Mouse (Mus musculus) limb, embryonic 15.5 days (tissue): Measurements from ENCODE around the gene Pde9a. TPM values are rescaled to one million over a fixed set of nuclear protein-coding genes. Genes with fewer than 3 reads are reported as not detected.

Experiments
- ATAC-seq: fragments of 200-750 bp; cut with Nextera tagmentation; 2 replicates; pipeline ENCODE4 v1.8.0; 2017; ENCODE audit warnings: low read depth, moderate TSS enrichment; ENCODE audit not compliant: insufficient number of reproducible peaks, low FRiP score, low TSS enrichment
- H3K27ac ChIP-seq: fragments of 300-500 bp; sonication (generic); 2 replicates; pipeline ENCODE4 v1.5.1; 2015; ENCODE audit warnings: moderate library complexity, mild to moderate bottlenecking, inconsistent platforms
- H3K27me3 ChIP-seq: fragments of 300-500 bp; sonication (generic); 2 replicates; pipeline ENCODE4 v1.6.1; 2015; ENCODE audit warnings: inconsistent platforms
- H3K36me3 ChIP-seq: fragments of 300-500 bp; sonication (generic); 2 replicates; pipeline ENCODE4 v1.6.1; 2015; ENCODE audit warnings: inconsistent platforms
- H3K4me1 ChIP-seq: fragments of 300-500 bp; sonication (generic); 2 replicates; pipeline ENCODE4 v1.6.1; 2015; ENCODE audit warnings: inconsistent platforms
- H3K4me2 ChIP-seq: fragments of 300-500 bp; sonication (generic); 2 replicates; pipeline ENCODE4 v1.6.1; 2015; ENCODE audit warnings: mild to moderate bottlenecking, inconsistent platforms
- H3K4me3 ChIP-seq: fragments of 300-500 bp; sonication (generic); 2 replicates; pipeline ENCODE4 v1.5.1; 2015; ENCODE audit warnings: mild to moderate bottlenecking, inconsistent platforms
- H3K9ac ChIP-seq: fragments of 300-500 bp; sonication (generic); 2 replicates; pipeline ENCODE4 v1.6.1; 2015; ENCODE audit warnings: inconsistent platforms
- H3K9me3 ChIP-seq: fragments of 300-500 bp; sonication (generic); 2 replicates; pipeline ENCODE4 v1.6.1; 2016; ENCODE audit warnings: inconsistent platforms
- WGBS: fragments of 180-500 bp; shearing (Covaris S2); methylation state at CpG from one replicate; pipeline ENCODE4 v1.1.7; 2015; 5-methylcytosine and 5-hydroxymethylcytosine counted together
- polyA plus RNA-seq: library from polyadenylated mRNA; unstranded; fragments of >200 nt; fragmentation: Nextera tagmentation; extraction: Ambion mirVana; gene quantifications from 2 replicates; pipeline ENCODE4 v1.2.1, GENCODE M21; 2015

Pde9a gene
- polyA plus RNA-seq, 1 experiment from 2014 or later, result 23.9 TPM

DNA sequence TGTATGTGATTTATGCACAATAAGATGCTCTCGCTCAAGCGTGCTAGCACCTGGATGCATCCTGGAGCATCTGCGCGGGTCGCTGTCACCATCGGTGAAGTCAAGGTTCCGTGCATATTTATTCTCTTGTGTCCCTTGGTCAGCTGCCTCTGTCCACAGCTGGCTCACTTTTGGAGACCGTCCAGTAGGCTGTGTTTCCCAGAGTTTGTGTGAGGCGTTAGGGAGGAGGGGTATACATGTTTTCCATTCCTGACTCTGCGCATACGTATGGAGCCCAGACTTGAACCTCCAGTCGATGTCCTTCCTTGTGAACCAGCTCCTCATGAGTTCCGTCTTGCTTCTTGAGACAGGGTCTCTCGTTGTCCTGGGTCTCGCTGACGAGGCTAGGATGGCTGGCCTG lies 34.6 kb downstream of the Pde9a start:
- ATAC-seq, result no peak
- peaks cover 29% of the 10 kb centered on the region for H3K36me3 ChIP-seq
- H3K27me3 ChIP-seq, result no peaks in the 10 kb centered on the region
- H3K9ac ChIP-seq, result no peak overlapping the region
- H3K4me3 ChIP-seq, result no peak overlapping the region
- WGBS, result 79% methylated on average over 16 of the region's 16 CpGs
- no peak overlapping the region for H3K4me2 ChIP-seq
- peaks cover 27% of the 10 kb centered on the region for H3K4me1 ChIP-seq
- H3K9me3 ChIP-seq, result no peaks in the 10 kb centered on the region
- H3K27ac ChIP-seq, result no peak overlapping the region

DNA sequence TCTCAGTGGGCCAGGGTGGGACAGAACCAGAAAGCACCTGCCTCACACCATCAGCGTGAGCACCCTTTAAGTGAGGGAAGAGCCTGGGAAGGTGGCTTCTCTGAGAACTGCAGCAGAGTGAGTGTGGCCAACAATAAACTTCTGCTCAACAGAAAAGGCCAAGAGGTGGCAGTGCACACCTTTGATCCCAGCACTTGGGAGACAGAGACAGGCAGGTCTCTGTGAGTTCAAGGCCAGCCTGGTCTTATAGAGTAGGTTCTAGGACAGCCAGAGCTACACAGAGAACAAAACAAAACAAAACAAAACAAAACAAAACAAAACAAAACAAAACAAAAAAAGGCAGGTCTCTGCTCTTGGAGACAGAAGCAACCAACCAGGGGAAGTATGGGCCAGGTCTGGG lies 36.4 kb downstream of the Pde9a start:
- Histone ChIP-seq H3K36me3 (peaks cover 15% of the 10 kb centered on the region; the same call in 1 of the 2 replicates), H3K27ac (no peak overlapping the region), H3K4me1 (peaks cover 34% of the 10 kb centered on the region), H3K9ac (no peak overlapping the region), H3K4me3 (no peak overlapping the region), H3K9me3 (no peaks in the 10 kb centered on the region), H3K4me2 (no peak overlapping the region), H3K27me3 (no peaks in the 10 kb centered on the region)
- 91% methylated on average over 1 of the region's 1 CpGs for WGBS
- ATAC-seq, result no peak

DNA sequence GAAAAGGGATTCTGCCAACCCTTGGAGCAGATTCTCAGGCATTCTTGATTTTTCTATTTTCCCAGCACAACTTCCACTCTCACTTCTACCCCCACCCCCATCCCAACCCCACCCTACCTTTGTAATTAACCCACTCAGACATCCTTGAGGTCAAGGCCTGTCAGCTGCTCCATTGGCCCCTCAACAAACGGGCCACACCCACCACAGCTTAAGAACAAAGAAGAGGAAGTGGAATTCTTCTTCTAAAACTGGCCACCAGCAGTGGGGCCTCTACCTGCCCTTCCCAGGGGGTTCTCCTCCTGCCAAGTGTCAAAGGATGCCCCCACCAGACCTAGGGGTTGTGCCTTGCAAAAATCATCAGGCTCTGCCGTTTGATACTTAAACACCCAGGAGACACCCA lies 37.0 kb downstream of the Pde9a start:
- Histone ChIP-seq H3K4me3 (no peak overlapping the region), H3K4me1 (peaks cover 32% of the 10 kb centered on the region), H3K36me3 (peaks cover 12% of the 10 kb centered on the region; the same call in 1 of the 2 replicates), H3K27me3 (no peaks in the 10 kb centered on the region), H3K9me3 (no peaks in the 10 kb centered on the region), H3K4me2 (no peak overlapping the region), H3K9ac (no peak overlapping the region), H3K27ac (no peak overlapping the region)
- 28% methylated on average over 2 of the region's 2 CpGs for WGBS
- ATAC-seq, result no peak

DNA sequence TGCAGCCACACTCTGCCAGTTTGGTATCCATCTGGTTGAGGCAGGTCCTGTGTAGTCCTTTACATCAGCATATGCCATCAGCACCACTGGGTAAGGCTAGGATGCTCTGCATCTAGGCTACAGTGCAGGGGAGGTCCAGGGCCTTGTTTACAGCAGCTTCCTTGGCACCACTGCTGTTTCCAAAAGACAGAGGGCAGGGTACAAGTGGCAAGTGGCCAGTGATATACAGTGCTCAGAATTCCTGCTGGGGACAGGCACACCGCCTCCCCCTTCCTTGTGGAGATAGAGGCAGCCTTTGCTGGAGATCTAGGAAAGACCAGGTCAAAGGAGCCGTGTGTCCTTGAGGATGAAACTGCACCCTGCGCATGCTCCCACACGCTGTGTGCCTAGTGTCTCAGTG lies 38.3 kb downstream of the Pde9a start:
- 82% methylated on average over 4 of the region's 4 CpGs for WGBS
- Histone ChIP-seq H3K4me1 (peaks cover 23% of the 10 kb centered on the region), H3K4me2 (no peak overlapping the region), H3K36me3 (peaks cover 17% of the 10 kb centered on the region), H3K9ac (no peak overlapping the region), H3K27ac (no peak overlapping the region), H3K27me3 (no peaks in the 10 kb centered on the region), H3K4me3 (no peak overlapping the region), H3K9me3 (no peaks in the 10 kb centered on the region)
- no peak for ATAC-seq

GRCm38 (mm10) chr17:31424798-31425197 lies 38.8 kb downstream of the Pde9a start:
- Histone ChIP-seq H3K27me3 (no peaks in the 10 kb centered on the region), H3K4me3 (no peak overlapping the region), H3K4me2 (no peak overlapping the region), H3K9ac (no peak overlapping the region), H3K4me1 (peaks cover 20% of the 10 kb centered on the region), H3K9me3 (no peaks in the 10 kb centered on the region), H3K27ac (no peak overlapping the region), H3K36me3 (peaks cover 21% of the 10 kb centered on the region)
- no peak for ATAC-seq
- WGBS, result 58% methylated on average over 8 of the region's 8 CpGs

DNA sequence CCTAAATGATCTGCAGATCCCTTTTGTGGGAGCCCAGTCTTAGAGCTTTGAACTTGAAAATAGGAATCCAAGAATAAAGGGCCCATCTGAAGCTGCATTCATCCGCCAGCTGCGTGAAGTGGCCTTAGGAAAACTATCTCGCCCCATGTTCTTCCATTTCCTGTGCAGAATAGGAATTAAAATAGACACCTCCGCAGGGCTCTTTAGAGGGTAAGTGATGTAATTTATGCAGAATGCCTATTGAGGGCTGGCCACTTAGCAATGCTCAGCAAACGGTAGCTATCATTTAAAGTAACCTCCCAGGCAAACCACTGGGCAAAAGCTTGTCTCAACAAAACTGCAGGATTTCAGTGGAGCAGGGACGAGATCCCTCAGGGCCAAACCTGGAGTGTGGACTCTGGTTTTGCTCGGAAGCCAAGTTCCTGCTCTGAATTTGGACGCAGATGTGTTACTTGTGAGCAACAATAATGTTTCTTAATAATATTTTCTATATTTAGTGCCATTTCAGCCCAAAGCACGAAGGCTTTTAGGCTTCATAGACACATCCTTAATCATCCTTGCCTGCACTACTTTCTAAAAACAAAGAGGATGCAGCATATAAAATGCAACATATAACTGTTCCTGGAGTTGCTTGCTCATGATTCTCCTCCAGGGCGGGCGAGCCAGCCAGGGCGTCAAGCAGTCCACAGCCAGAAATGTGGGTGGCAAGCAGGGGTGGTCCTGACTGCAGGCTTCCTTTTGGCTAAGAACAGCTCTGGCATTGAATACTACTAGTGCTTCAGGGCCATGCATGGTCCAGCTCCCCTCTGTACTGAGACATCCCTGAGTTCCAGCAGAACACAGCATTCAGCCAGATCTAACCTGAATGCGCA lies 40.1 kb downstream of the Pde9a start:
- peaks cover 21% of the 10 kb centered on the region for H3K36me3 ChIP-seq
- 49% methylated on average over 13 of the region's 13 CpGs for WGBS
- H3K27me3 ChIP-seq, result no peaks in the 10 kb centered on the region
- no peak overlapping the region for H3K4me2 ChIP-seq
- H3K9me3 ChIP-seq, result no peaks in the 10 kb centered on the region
- no peak overlapping the region for H3K9ac ChIP-seq
- peaks cover 11% of the 10 kb centered on the region for H3K4me1 ChIP-seq
- H3K4me3 ChIP-seq, result no peak overlapping the region
- no peak for ATAC-seq
- H3K27ac ChIP-seq, result peak overlapping the region; percentile 35; the same call in 1 of the 2 replicates

DNA sequence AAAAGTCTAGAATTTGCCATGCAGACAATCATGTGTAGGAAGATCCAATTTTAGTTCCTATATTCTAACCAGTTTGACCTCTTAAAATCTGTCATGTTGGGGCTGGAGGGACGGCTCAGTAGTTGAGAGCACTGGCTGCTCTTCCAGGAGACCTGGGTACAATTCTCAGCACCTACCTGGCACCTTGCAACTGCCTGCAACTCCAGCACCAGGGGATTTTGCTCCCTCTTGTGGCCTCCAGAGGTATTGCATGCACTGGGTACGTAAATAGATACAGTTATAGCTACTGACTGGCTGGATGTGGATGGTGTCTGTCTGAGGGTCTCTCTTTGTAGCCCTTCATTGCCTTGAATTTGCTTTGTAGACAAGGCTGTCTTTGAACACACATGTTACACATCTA lies 43.4 kb downstream of the Pde9a start:
- ATAC-seq, result no peak
- peaks cover 19% of the 10 kb centered on the region for H3K36me3 ChIP-seq
- H3K9ac ChIP-seq, result no peak overlapping the region
- no peak overlapping the region for H3K4me3 ChIP-seq
- H3K27me3 ChIP-seq, result no peaks in the 10 kb centered on the region
- peaks cover 33% of the 10 kb centered on the region for H3K4me1 ChIP-seq
- no peak overlapping the region for H3K27ac ChIP-seq
- H3K9me3 ChIP-seq, result no peaks in the 10 kb centered on the region
- H3K4me2 ChIP-seq, result no peak overlapping the region
- WGBS, result 89% methylated on average over 2 of the region's 2 CpGs

GRCm38 (mm10) chr17:31432878-31433281 lies 46.9 kb downstream of the Pde9a start:
- WGBS, result 29% methylated on average over 5 of the region's 5 CpGs

DNA sequence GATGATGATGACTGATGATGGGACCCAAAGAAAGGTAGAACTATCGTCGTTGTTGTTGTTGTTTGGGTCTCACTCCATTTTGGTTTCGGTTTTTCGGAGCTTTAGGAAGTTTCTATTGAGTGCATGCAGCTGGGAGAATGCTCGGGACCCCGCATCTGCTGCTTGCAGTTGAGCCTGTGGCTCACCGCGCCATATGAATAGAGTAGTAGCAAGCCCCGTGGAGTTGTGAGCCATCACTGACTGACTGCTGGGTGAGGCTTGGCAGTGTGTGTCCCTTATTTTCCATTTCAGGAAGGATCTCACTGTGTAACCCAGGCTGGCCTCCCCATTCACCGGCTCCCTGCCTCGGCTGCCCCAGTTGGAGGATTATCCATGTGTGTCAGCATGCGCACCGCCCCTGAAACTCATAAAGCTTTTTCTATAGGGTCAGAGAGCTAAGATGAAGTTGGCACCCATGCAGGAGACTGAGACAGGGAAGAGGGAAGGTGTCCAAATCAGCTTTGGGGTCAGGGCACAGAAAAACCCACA lies 47.5 kb downstream of the Pde9a start:
- Histone ChIP-seq H3K27ac (no peak overlapping the region), H3K36me3 (peaks cover 16% of the 10 kb centered on the region), H3K4me3 (0 out of 2 replicates have a peak overlapping the region, but pooled peaks have one; percentile 0), H3K27me3 (no peaks in the 10 kb centered on the region), H3K4me1 (peaks cover 28% of the 10 kb centered on the region), H3K9ac (no peak overlapping the region), H3K4me2 (peak overlapping the region; percentile 21; the same call in 1 of the 2 replicates), H3K9me3 (no peaks in the 10 kb centered on the region)
- ATAC-seq, result no peak
- 28% methylated on average over 13 of the region's 13 CpGs for WGBS

More at GRCm38 (mm10) chr17:31432878-31433281, 46.9 kb downstream of the Pde9a start:
- Histone ChIP-seq H3K27ac (no peak overlapping the region), H3K4me1 (peaks cover 28% of the 10 kb centered on the region), H3K4me3 (0 out of 2 replicates have a peak overlapping the region, but pooled peaks have one; percentile 0), H3K36me3 (peaks cover 16% of the 10 kb centered on the region), H3K9me3 (no peaks in the 10 kb centered on the region), H3K4me2 (peak overlapping the region; percentile 21; the same call in 1 of the 2 replicates), H3K9ac (no peak overlapping the region), H3K27me3 (no peaks in the 10 kb centered on the region)
- no peak for ATAC-seq

- H3K4me3 ChIP-seq, result no peak overlapping the region
- peaks cover 28% of the 10 kb centered on the region for H3K4me1 ChIP-seq
- WGBS, result 16% methylated on average over 16 of the region's 16 CpGs
- H3K4me2 ChIP-seq, result no peak overlapping the region
- H3K9ac ChIP-seq, result no peak overlapping the region
- H3K27ac ChIP-seq, result 0 out of 2 replicates have a peak overlapping the region, but pooled peaks have one; percentile 1
- peaks cover 13% of the 10 kb centered on the region for H3K36me3 ChIP-seq
- H3K27me3 ChIP-seq, result no peaks in the 10 kb centered on the region
- H3K9me3 ChIP-seq, result no peaks in the 10 kb centered on the region
- no peak for ATAC-seq
Observed at GRCm38 (mm10) chr17:31433978-31434797, 48.2 kb downstream of the Pde9a start.

DNA sequence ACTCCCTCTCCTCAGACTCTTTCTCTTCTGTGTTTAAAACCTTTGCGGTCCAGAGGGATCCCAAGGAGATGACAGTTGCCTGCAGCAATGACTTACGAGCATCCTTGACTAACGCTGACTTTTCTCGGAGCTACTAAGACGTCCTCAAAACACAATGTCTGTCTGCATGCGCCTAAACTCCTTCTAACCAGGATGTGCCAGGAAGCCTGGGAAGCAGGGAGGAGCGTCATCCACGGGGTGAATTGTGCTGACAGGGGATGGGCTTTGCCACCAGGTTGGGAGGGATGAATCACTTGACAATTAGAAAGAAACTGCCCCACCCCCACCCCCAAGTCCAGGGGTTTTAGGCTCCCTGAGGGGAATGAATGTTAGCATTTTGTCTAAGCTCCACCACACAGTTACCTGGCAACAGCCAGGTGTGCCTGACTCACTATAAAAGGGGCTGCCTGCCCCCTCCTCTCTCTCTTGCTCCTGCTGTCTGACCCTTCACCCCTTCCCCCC lies 48.9 kb downstream of the Pde9a start:
- no peak overlapping the region for H3K4me3 ChIP-seq
- no peaks in the 10 kb centered on the region for H3K9me3 ChIP-seq
- H3K4me2 ChIP-seq, result no peak overlapping the region
- H3K27me3 ChIP-seq, result no peaks in the 10 kb centered on the region
- no peak for ATAC-seq
- H3K4me1 ChIP-seq, result peaks cover 28% of the 10 kb centered on the region
- H3K9ac ChIP-seq, result no peak overlapping the region
- WGBS, result 18% methylated on average over 8 of the region's 8 CpGs
- 0 out of 2 replicates have a peak overlapping the region, but pooled peaks have one; percentile 1 for H3K27ac ChIP-seq
- H3K36me3 ChIP-seq, result peaks cover 6% of the 10 kb centered on the region
